Mouse (Mus musculus) thymus, adult 18-20 months (tissue): Measurements from ENCODE around the gene Ube2u.

Source experiments
- DNase-seq, 2 experiments: peaks; one replicate each; pipeline ENCODE4 v3.0.0; 2022; ENCODE audit warnings: mixed read lengths in 2 of 2

Gene Ube2u

GRCm38 (mm10) chr4:100553296-100553695 lies 74.6 kb downstream of the Ube2u start:
- no peak for DNase-seq

- peak in 1 of 2 experiments; percentile 2 for DNase-seq
Measured at GRCm38 (mm10) chr4:100588236-100589206, 109.9 kb downstream of the Ube2u start.

- no peak for DNase-seq
Measured at GRCm38 (mm10) chr4:100595771-100596170, 117.1 kb downstream of the Ube2u start.

GRCm38 (mm10) chr4:100596630-100597029 lies 118.0 kb downstream of the Ube2u start:
- no peak for DNase-seq

- no peak for DNase-seq
Measured at GRCm38 (mm10) chr4:100597049-100597448, 118.4 kb downstream of the Ube2u start.
